Comparison of ENCODE assay signal across 9 mouse cellular contexts in genomic region chr13:21259677-21260113, GRCm38 (mm10). TPM values are rescaled to one million over a fixed set of nuclear protein-coding genes. Genes with fewer than 3 reads are reported as not detected.
DNase-seq lines count a peak whose midpoint lies in the region; ATAC-seq and TF ChIP-seq lines count a peak whose summit lies in the region.
"Had no signal": no experiment of that assay in that cellular context is flagged by ENCODE, and none has a peak within 500 bp of the region (broad histone marks: within the 10 kb centered on the region; RNA-seq: fewer than 3 reads in every experiment).

No protein-coding gene starts in this region.

- H3K27ac ChIP-seq in hindbrain, embryonic 11.5 days (ENCODE audit: low read depth, low read length): no peak overlapping the region
- no peak overlapping the region for H3K27ac ChIP-seq in limb, embryonic 13.5 days
- H3K27ac ChIP-seq in olfactory bulb, adult 2 months (ENCODE audit: insufficient read depth, low read depth, low read length): no peak overlapping the region

- TF ChIP-seq POLR2A in olfactory bulb, adult 2 months (IDR thresholded peaks at IDR 0.05; ENCODE audit: insufficient read depth, low read depth, low read length): no peak

- H3K4me3 ChIP-seq in erythroblast, embryonic 14.5 days (replicated peaks): peak overlapping the region; percentile 61
- peak overlapping the region; percentile 53 for H3K4me3 ChIP-seq in hindbrain, embryonic 11.5 days (ENCODE audit: low read depth, low read length)
- peak overlapping the region; percentile 48 for H3K4me3 ChIP-seq in limb, embryonic 13.5 days
- H3K4me3 ChIP-seq in olfactory bulb, adult 2 months (ENCODE audit: insufficient read depth, low read depth, low read length): peak overlapping the region; percentile 52

- H3K27me3 ChIP-seq in erythroblast, embryonic 14.5 days (ENCODE audit: control insufficient read depth): peaks cover 58% of the 10 kb centered on the region
- H3K27me3 ChIP-seq in hindbrain, embryonic 11.5 days (ENCODE audit: control insufficient read depth, insufficient read depth, low read length): peaks cover 2% of the 10 kb centered on the region; the same call in 1 of the 2 replicates
- H3K27me3 ChIP-seq in limb, embryonic 13.5 days: peaks cover 42% of the 10 kb centered on the region

- H3K9ac ChIP-seq in hindbrain, embryonic 11.5 days (ENCODE audit: low read depth, low read length): peak overlapping the region; percentile 55
- peak overlapping the region; percentile 55; the same call in 1 of the 2 replicates for H3K9ac ChIP-seq in limb, embryonic 13.5 days

- no peak for ATAC-seq in erythroblast, adult 5-6 weeks (replicated peaks; ENCODE audit: low FRiP score, poor library complexity, severe bottlenecking)
- peak; percentile 87 for ATAC-seq in hindbrain, embryonic 11.5 days (ENCODE audit: low FRiP score)
- peak; percentile 77; the same call in 1 of the 2 replicates for ATAC-seq in limb, embryonic 13.5 days (ENCODE audit: low FRiP score, low read depth)
- no peak; the same call in 1 of the 2 replicates for ATAC-seq in granulocyte monocyte progenitor cell, adult 5-6 weeks (replicated peaks; ENCODE audit: poor library complexity, severe bottlenecking)

- peaks cover 30% of the 10 kb centered on the region for H3K4me1 ChIP-seq in erythroblast, embryonic 14.5 days (ENCODE audit: control insufficient read depth)
- no peaks in the 10 kb centered on the region for H3K4me1 ChIP-seq in hindbrain, embryonic 11.5 days (replicated peaks; ENCODE audit: control insufficient read depth, insufficient read depth, low read length)
- H3K4me1 ChIP-seq in limb, embryonic 13.5 days: peaks cover 19% of the 10 kb centered on the region
- 0 out of 2 replicates have a peak, but pooled peaks cover 2% of the 10 kb centered on the region for H3K4me1 ChIP-seq in olfactory bulb, adult 2 months (ENCODE audit: control insufficient read depth, insufficient read depth, low read length)

- under 1% methylated on average over 18 of the region's 18 CpGs for WGBS in hindbrain, embryonic 11.5 days
- WGBS in limb, embryonic 13.5 days: under 1% methylated on average over 18 of the region's 18 CpGs
- 2% methylated on average over 18 of the region's 18 CpGs for WGBS in olfactory bulb, adult 2 months

- DNase-seq in R1 (ENCODE audit: low read depth, low spot score): peak; percentile 88
- DNase-seq in embryo, embryonic 11 days: peak; percentile 87
- DNase-seq in hindbrain, embryonic 11.5 days (ENCODE audit: low spot score): peak; percentile 86

- peak overlapping the region; percentile 27 for H3K4me2 ChIP-seq in hindbrain, embryonic 11.5 days (replicated peaks; ENCODE audit: low read depth, low read length)
- peak overlapping the region; percentile 67 for H3K4me2 ChIP-seq in limb, embryonic 13.5 days (replicated peaks)

- no peak for TF ChIP-seq CTCF in olfactory bulb, adult 2 months (IDR thresholded peaks at IDR 0.05; ENCODE audit: insufficient read depth, low read depth, low read length)

- no peaks in the 10 kb centered on the region for H3K36me3 ChIP-seq in erythroblast, embryonic 14.5 days (ENCODE audit: control insufficient read depth)
- H3K36me3 ChIP-seq in hindbrain, embryonic 11.5 days (ENCODE audit: control insufficient read depth, insufficient read depth, low read length): no peaks in the 10 kb centered on the region
- H3K36me3 ChIP-seq in limb, embryonic 13.5 days: no peaks in the 10 kb centered on the region

- no peaks in the 10 kb centered on the region for H3K9me3 ChIP-seq in erythroblast, embryonic 14.5 days (ENCODE audit: control insufficient read depth, low read length)
- no peaks in the 10 kb centered on the region for H3K9me3 ChIP-seq in hindbrain, embryonic 11.5 days (ENCODE audit: control insufficient read depth, low read length)
- H3K9me3 ChIP-seq in limb, embryonic 13.5 days: no peaks in the 10 kb centered on the region

RNA-seq across cellular contexts. Expression of gene Gpx5, which starts 32.8 kb away (rescaled TPM):
- not detected in 2 replicates for polyA plus RNA-seq in erythroblast, embryonic 14.5 days (2012)
- not detected in 2 replicates for total RNA-seq in erythroblast, adult 5-6 weeks (2015; ENCODE audit: low replicate concordance)
- total RNA-seq in erythroblast, adult 5-6 weeks (2017; ENCODE audit: low replicate concordance): not detected in 2 replicates
- not detected in 2 replicates for polyA plus RNA-seq in hindbrain, embryonic 11.5 days (2014; fragmentation: Nextera tagmentation; extraction: Ambion mirVana)
- polyA plus RNA-seq in limb, embryonic 13.5 days (2015; fragmentation: Nextera tagmentation; extraction: Ambion mirVana): not detected in 2 replicates
- polyA plus RNA-seq in olfactory bulb, adult 2 months (2012; ENCODE audit: insufficient read depth, insufficient read length, low replicate concordance, missing spikeins): not detected in 2 replicates
- not detected in 2 replicates for total RNA-seq in granulocyte monocyte progenitor cell, adult 5-6 weeks (2014; fragmentation: Nextera tagmentation)
- not detected in 2 replicates for total RNA-seq in granulocyte monocyte progenitor cell, adult 5-6 weeks (2017)
- total RNA-seq: left cerebral cortex, postnatal 10 days had no signal

RNA-seq across cellular contexts. Expression of gene Gpx6, which starts 52.2 kb away (rescaled TPM):
- not detected in 2 replicates for polyA plus RNA-seq in erythroblast, embryonic 14.5 days (2012)
- total RNA-seq in erythroblast, adult 5-6 weeks (2015; ENCODE audit: low replicate concordance): not detected in 2 replicates
- not detected in 2 replicates for total RNA-seq in erythroblast, adult 5-6 weeks (2017; ENCODE audit: low replicate concordance)
- polyA plus RNA-seq in hindbrain, embryonic 11.5 days (2014; fragmentation: Nextera tagmentation; extraction: Ambion mirVana): 0.32 TPM in 1 of 2 replicates, not detected in the other
- 0.28 and 0.52 TPM in 2 replicates for polyA plus RNA-seq in limb, embryonic 13.5 days (2015; fragmentation: Nextera tagmentation; extraction: Ambion mirVana)
- polyA plus RNA-seq in olfactory bulb, adult 2 months (2012; ENCODE audit: insufficient read depth, insufficient read length, low replicate concordance, missing spikeins): not detected in 2 replicates
- not detected in 2 replicates for total RNA-seq in granulocyte monocyte progenitor cell, adult 5-6 weeks (2014; fragmentation: Nextera tagmentation)
- total RNA-seq in granulocyte monocyte progenitor cell, adult 5-6 weeks (2017): not detected in 2 replicates
- total RNA-seq: left cerebral cortex, postnatal 10 days had no signal

Comparison
In these comparisons a context has a peak if more than half of its experiments do, and no peak if none do; other contexts are left out.
1. ATAC-seq: peak in hindbrain, embryonic 11.5 days (single experiment) and limb, embryonic 13.5 days (single experiment); none in erythroblast, adult 5-6 weeks (single experiment) and granulocyte monocyte progenitor cell, adult 5-6 weeks (single experiment).
2. Peak in every context shown above with its lines, with median percentiles within 50 percentile points of each other: H3K4me3 ChIP-seq and DNase-seq.